Mouse (Mus musculus): ENCODE measurements around the gene Wdr20. TPM values are rescaled to one million over a fixed set of nuclear protein-coding genes. Genes with fewer than 3 reads are reported as not detected.

Gene Wdr20
- polyA plus RNA-seq, 1 experiment from 2014 or later = 24.0 TPM

DNA sequence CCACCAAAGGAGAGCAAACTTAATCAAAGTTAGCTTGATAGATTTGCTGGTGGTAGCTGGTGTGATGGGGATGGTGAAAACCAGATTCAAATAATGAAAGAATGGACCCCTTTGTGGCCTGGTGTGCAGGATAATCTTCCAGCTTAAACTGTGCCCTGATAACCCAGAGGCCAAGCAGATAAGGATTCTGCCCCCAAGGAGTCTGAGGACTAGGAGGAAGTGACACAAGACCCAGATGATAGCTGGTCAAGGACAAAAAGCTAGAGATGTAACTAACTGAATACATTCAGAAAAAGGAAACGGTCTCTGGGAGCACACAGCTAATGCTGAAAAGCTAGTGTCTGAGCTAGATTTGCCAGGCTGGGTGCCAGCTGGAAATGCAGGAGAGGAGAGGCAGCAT lies 114.2 kb downstream of the Wdr20 start:
- Histone ChIP-seq H3K4me2 (ENCODE audit: low read length) (no peak overlapping the region), H3K27me3 (ENCODE audit: control insufficient read depth, insufficient read depth, low read length) (no peaks in the 10 kb centered on the region), H3K36me3 (ENCODE audit: control insufficient read depth, insufficient read depth, low read length) (peaks cover 12% of the 10 kb centered on the region), H3K9ac (replicated peaks; ENCODE audit: low read length) (no peak overlapping the region), H3K27ac (replicated peaks; ENCODE audit: low read depth, low read length) (no peak overlapping the region), H3K4me3 (replicated peaks; ENCODE audit: low read depth, low read length) (no peak overlapping the region), H3K4me1 (ENCODE audit: control insufficient read depth, insufficient read depth, low read length) (peaks cover 12% of the 10 kb centered on the region; the same call in 1 of the 2 replicates), H3K9me3 (ENCODE audit: control insufficient read depth, low read length) (no peaks in the 10 kb centered on the region)
- 91% methylated on average over 1 of the region's 1 CpGs for WGBS
- DNase-seq (no peak), ATAC-seq (ENCODE audit: low FRiP score, low TSS enrichment) (no peak)

Other genes with a start within 250 kb of the Wdr20 start
- 122 and 129 TPM in 2 replicates for gene Dync1h1, start 136.5 kb upstream of the Wdr20 start, polyA plus RNA-seq (2014; fragmentation: Nextera tagmentation; extraction: Ambion mirVana)
- 0.70 TPM in 1 of 2 replicates, not detected in the other for gene 1700001K19Rik, start 55.3 kb upstream of the Wdr20 start, polyA plus RNA-seq (2014; fragmentation: Nextera tagmentation; extraction: Ambion mirVana)
- 1,408 and 1,565 TPM in 2 replicates for gene Hsp90aa1, start 35.2 kb upstream of the Wdr20 start, polyA plus RNA-seq (2014; fragmentation: Nextera tagmentation; extraction: Ambion mirVana)
- gene Mok, start 103.0 kb downstream of the Wdr20 start, polyA plus RNA-seq (2014; fragmentation: Nextera tagmentation; extraction: Ambion mirVana) = 15.9 and 17.9 TPM in 2 replicates
- 2.0 and 3.1 TPM in 2 replicates for gene Zfp839, start 112.3 kb downstream of the Wdr20 start, polyA plus RNA-seq (2014; fragmentation: Nextera tagmentation; extraction: Ambion mirVana)
- gene Cinp, start 151.2 kb downstream of the Wdr20 start, polyA plus RNA-seq (2014; fragmentation: Nextera tagmentation; extraction: Ambion mirVana) = 83.0 and 83.1 TPM in 2 replicates
- 6.1 and 7.6 TPM in 2 replicates for gene Tecpr2, start 151.3 kb downstream of the Wdr20 start, polyA plus RNA-seq (2014; fragmentation: Nextera tagmentation; extraction: Ambion mirVana)
- 6.7 and 7.4 TPM in 2 replicates for gene Ankrd9, start 241.1 kb downstream of the Wdr20 start, polyA plus RNA-seq (2014; fragmentation: Nextera tagmentation; extraction: Ambion mirVana)